Mouse (Mus musculus) layer of hippocampus, adult 11-12 months (tissue): ENCODE results near the gene Ube2l3.
"Not testable (repeated sequence)": the region's sequence is repeated elsewhere in the genome, so short reads cannot be mapped to it uniquely, and the experiment has no call there.

Experiments used
- DNase-seq: peaks from one replicate; pipeline ENCODE4 v3.0.0; 2022; ENCODE audit warnings: low spot score

Ube2l3 gene

DNA sequence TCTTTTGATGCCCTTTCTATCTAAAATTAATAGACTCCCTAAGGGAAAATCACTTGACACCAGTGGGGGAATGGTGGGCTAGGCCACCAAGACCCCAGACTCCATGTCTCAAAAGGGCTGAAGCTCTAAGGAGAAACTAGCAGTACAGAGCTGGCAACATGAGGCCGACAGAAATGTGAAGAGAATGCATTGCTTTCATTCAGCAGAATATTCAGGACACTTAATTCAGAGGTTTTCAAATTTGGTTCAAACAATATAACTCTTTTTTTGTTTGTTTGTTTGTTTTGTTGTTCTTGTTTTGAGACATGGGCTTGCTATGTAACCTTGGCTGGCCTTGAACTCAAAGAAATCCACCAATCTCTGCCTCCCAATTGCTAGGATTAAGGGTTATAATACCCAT lies at the start of gene Ube2l3:
Gene Ube2l3, minus strand, starts transcription at position 101 of the 400 bp plus-strand sequence.
- no peak for DNase-seq

DNA sequence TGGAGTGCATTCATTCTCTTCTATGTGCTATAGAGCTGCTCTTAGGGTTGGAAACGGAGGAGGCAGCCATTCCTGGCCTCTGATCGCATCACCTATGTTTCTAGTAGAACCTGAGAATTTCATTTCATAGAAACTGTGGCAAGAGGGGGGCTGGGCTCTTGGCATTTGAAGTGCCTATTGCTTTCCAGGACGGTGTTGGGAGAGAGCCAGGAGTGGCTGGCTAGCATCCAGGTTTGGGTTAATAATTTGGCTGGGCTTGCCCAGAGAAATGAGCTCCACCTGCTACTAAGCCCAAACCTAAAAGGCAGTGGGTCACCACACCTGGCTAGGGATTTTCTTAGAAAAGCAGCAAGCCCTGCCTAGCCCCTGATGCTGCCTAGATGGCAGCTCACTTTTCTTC lies 49.1 kb upstream of the Ube2l3 start:
- peak; percentile 31 for DNase-seq

- DNase-seq, result no peak
Observed at GRCm38 (mm10) chr16:17249135-17249534, 46.7 kb upstream of the Ube2l3 start.

DNA sequence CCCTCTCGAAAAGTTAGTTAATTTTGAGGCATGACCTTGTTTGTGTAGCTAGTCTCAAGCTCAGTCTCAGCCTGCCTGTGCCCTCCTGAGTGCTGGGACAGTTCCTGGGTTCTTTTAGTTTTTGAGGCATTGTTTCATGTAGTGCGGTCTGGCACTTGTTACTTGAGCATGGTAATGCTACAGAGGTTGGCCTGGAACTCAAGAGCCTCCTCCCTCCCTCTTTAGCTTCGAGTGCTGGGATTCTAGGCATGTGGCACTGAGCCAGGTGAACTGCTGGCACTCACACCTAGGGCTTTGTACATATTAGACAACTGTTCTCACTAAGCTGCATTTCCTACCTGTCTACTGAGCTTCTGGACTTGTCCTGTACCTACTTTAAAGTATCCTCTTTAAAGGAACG lies 45.3 kb upstream of the Ube2l3 start:
- DNase-seq, result no peak

GRCm38 (mm10) chr16:17244996-17245395 lies 42.5 kb upstream of the Ube2l3 start:
- DNase-seq, result no peak

DNA sequence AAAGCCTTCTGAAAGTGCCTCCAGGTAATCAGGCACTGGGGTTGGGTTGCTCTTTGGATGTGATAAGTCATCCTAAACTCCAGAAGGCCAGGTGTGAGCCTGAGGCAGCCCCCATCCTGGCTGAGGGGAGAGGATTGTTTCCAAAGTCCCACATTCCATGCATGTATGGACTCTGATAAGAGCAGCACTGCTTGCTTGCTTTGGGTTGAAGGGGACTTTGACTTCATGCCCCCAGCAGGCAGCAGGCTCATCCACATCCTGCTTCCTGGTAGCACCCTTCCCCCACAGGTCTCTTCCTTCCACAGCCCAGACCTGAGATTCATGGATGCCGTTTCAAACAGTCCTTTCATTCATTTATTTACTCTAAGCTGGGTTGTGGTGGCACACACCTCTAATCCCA lies 41.3 kb upstream of the Ube2l3 start:
- no peak for DNase-seq

GRCm38 (mm10) chr16:17239409-17239808 lies 37.0 kb upstream of the Ube2l3 start:
- no peak for DNase-seq

GRCm38 (mm10) chr16:17237634-17238033 lies 35.2 kb upstream of the Ube2l3 start:
- DNase-seq, result no peak

DNA sequence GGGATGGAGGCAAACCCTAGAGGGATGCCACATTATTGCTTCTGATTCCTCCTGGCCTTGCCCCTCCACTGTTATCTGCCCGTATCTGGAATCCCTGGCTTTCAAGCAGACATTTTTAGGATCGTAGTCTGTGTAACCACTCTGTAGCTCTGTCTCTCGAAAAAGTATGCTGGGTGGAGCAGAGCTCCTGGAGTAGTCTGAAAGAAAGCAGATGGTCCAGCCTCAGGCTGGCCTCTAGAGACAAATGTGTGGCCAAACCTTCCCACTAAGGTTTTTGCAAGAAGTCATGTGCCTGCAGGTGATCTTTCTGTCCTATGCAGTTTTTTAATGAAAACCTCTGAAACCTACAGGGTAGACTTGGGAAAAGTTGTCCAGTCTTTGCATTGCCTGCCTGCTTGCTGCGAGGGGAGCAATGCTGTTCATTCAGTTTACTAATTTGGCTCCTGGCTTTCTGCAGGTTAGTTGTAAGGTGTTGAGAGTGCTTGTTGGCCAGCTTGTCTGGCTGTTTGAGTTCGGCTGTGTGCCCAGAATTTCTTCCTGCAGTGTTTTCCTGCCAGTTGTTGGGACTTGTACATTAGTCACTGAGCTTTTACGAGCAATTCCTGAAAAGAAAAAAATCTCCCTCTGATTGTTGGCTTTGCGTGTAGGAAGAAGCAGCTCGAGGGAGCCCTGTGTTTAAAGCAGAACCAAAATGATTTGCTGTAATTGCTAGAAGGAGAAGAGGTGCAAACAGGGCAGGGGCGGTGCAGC lies 32.6 kb upstream of the Ube2l3 start:
- DNase-seq, result peak; percentile 51

DNA sequence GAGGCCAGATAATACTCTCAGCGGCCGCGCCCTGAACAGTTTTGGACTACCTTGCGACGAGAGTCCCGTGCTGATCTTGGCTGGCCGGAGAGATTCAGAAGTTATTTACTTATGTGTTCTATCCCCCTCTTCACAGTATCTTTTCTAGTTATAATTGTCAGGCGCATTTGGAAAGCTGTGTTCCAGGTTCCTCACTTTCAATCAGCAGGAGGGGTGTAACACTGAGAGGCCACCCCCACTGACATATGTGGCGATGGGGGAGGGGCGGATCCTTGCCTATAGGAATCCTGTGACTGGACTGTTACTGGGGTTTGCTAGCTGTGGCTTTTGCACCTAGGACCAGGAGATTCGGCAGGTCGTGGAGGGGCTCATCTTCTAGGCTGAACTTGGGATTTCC lies 32.0 kb upstream of the Ube2l3 start:
- peak; percentile 34 for DNase-seq

- DNase-seq, result peak; percentile 35
Observed at GRCm38 (mm10) chr16:17233702-17234498, 31.5 kb upstream of the Ube2l3 start.

DNA sequence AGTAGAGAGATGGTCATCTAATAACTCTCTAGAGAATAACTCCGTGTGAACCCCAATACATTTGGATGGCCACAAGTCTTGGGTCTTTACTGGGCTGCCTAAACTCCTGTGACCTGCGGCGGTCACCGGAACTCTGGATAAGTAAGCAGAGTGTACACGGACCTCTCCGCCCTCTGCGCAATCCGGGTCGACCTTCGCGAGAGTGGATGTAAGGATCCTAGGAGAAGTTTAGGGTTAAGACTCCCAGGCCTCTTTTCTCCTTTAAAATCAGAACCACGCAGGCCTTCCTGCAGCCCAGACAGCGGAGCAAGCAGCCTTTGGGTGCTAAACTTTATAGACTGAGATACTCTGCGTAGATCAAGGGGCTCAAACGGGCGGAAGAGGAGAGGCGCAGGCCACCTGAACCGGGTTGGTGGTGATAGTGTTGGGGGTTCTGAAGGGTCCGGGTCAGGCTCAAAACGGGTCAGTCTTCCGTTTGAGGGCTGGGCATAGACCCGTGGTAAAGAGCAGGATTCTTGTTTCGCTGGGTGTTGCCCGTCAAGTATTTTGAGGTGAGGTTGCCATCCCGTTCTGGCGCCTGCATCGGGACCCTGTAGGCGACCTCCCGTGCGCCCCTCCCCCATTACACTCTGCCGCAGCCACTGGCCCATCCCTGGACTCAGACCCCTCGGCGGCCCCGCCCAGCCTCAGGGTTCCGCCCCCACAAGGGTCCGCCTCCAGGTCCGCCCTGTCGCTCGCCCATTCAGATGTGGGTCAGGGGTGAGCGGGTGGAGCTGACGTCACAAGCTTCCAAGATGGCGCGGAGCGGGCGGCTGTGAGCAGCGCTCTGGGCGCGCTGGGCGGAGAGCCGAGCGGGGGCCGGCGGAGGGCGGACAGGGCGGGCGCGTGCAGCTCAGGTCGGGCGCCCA lies 30.6 kb upstream of the Ube2l3 start, which contains the start of gene Hic2:
Gene Hic2, plus strand, starts transcription at position 779 of the 908 bp plus-strand sequence.
- peak; percentile 93 for DNase-seq

GRCm38 (mm10) chr16:17231523-17231922 lies 29.1 kb upstream of the Ube2l3 start:
- not testable (repeated sequence) for DNase-seq

DNA sequence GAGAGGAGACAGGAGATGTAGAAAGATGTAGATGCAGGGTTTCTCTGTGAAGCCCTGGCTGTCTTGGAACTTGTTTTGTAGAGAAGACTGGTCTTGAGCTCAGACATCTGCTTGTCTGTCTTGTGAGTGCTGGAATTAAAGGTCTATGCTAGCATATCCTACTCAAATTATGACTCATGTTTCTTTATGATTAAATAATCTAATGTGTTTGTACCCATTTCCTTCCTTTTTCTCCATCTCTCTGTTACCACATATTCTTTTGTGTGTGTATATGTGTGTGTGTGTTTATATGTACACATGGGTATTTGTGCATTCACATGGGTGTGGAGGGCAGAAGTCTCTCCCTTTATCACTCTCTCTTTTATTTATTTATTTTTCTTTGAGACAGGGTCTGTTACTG lies 24.0 kb upstream of the Ube2l3 start:
- no peak for DNase-seq

DNA sequence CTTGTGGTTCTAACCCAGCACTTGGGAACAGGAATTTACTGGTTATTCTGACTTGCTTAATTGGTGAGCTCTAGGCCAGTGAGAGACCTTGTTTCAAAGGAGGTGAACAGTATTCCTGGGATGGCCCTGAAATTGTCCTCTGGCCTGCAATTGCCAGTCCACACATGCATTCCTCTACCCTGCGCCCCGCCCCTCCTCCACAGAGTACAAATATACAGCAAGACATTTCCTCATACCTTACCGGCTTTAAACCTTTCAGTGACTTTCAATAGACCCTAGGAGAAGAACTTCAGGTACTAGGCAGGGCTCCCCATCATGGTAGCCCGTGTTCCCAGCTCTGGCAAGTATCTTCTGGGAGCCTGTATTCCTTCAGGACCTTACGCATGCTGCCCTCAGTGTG lies 23.1 kb upstream of the Ube2l3 start:
- DNase-seq, result no peak

- DNase-seq, result peak; percentile 90
Observed at GRCm38 (mm10) chr16:17222197-17222596, 19.7 kb upstream of the Ube2l3 start.

- DNase-seq, result no peak
Observed at GRCm38 (mm10) chr16:17220127-17220733, 17.8 kb upstream of the Ube2l3 start.

DNA sequence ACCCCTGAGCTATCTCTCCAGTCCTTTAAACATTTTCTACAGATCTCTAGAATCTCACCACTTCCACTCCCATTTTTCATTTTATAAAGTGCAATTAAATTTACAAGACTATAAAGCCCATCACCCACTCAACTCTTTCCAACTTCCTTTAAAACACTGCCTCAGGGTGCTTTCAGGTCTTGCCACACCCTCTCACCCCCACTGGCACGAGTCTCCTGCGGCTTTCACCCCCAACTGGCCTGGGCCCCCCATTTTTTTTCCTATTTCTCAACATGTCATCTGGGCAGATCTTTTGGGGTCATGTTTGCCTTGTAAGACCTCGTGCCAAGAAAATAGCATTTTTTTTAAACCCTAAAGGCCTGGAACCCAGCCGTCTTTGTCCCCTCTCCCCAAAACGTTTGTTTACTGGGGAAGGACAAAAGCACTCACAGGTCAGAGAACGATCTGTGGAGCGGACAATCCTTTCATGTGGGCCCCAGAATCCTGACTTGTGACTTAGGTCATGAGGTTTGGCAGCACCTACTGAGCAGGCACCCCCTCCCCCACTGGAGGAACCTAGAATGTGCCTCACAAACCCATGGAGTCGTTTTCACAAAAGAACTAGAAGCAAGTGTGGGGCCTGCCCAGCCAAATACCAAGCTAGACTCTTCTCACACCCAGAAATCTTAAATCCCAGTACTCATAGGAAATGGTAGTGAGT lies 14.6 kb upstream of the Ube2l3 start:
- DNase-seq, result no peak

DNA sequence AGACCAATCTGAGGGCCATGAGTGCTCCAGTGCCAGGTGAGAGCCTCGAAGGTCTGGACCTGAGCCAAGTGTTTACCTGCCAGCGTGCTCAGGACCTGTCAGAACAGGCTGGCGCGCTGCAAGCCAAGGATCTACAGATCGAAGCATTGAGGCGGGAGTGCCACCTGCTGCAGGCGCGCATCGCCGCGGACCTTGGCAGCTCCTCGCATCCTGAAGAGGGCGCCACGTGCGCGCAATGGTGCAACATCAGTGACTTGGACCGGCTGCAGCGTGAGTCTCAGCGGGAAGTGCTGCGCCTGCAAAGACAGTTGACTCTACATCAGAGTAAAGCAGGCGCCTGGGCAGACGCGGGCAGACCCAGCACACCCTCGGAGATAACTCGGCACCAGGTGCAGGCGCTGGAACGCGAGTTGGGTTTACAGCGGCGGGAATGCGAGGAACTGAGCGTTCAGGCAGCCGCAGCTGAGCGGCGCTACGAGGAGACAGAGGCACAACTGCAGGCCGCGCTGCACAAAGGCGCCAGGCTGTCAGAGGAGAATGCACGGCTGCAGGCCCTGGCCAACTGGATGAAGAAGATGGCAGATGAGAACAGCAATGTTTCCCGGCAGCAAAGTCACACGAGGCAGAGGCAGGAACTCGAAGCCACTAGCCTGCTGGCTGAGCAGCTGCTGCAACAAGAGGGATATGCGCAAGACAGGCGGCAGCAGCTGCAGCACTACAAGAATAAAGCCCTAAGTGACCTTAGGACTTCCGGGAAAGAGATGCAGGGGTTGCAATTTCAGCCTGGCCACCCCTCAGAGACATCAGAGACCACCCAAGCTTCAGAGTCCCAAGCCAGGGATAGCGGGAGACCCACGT lies 7.8 kb upstream of the Ube2l3 start:
- DNase-seq, result peak; percentile 91

DNA sequence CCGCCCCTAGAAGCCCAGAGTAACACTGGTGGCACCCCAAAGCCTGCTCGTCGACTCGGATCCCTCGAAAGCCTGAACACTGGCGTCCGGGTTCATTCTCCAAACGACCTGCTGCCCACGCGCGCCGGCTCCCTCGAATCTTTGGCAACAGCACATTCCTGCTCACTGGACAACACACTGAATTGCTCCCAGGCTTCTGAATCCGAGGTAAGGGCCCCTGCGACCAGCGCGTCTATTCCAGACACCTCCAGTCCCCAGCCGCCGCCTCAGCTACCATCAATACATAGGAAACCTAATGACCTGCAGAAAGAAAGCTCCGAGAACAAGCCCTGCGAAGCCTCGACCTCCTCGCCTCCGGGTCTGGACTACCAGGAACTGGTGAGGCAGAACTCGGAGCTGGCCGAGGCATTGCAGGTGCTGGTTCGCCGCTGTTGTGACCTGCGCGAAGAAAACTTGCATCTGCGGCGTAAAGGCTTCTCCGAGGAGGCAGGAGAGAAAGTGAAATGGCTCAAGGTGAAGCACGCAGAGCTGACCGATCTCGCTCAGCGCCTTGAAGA lies 7.0 kb upstream of the Ube2l3 start:
- DNase-seq, result peak; percentile 22
